ENCODE assay signal across 21 mouse cellular contexts in genomic region chr10:81519978-81520365, GRCm38 (mm10). TPM values are rescaled to one million over a fixed set of nuclear protein-coding genes. Genes with fewer than 3 reads are reported as not detected.
DNase-seq lines count a peak whose midpoint lies in the region; ATAC-seq and TF ChIP-seq lines count a peak whose summit lies in the region.
"Had no signal": no experiment of that assay in that cellular context is flagged by ENCODE, and none has a peak within 500 bp of the region (broad histone marks: within the 10 kb centered on the region; RNA-seq: fewer than 3 reads in every experiment).

No protein-coding gene starts in this region.

- no peaks in the 10 kb centered on the region for H3K9me3 ChIP-seq in liver, embryonic 11.5 days (ENCODE audit: control insufficient read depth, low read length)
- H3K9me3 ChIP-seq in forebrain, embryonic 13.5 days (replicated peaks) = no peaks in the 10 kb centered on the region
- H3K9me3 ChIP-seq: embryonic facial prominence, embryonic 10.5 days; G1E; heart, embryonic 13.5 days; hindbrain, embryonic 13.5 days; kidney, embryonic 15.5 days; limb, embryonic 15.5 days; lung, embryonic 15.5 days; midbrain, embryonic 12.5 days; neural tube, embryonic 15.5 days had no signal

- H3K79me2 ChIP-seq in macrophage (ENCODE audit: inconsistent target) = peaks cover 54% of the 10 kb centered on the region

- no peak for TF ChIP-seq POLR2A in cerebellum, adult 2 months (IDR thresholded peaks at IDR 0.05; ENCODE audit: borderline replicate concordance, insufficient read depth, low read length)

- no peak for TF ChIP-seq CTCF in cerebellum, adult 2 months (IDR thresholded peaks at IDR 0.05; ENCODE audit: borderline replicate concordance, insufficient read depth, low read depth, low read length)

- no peak for DNase-seq in liver, embryonic 11.5 days (ENCODE audit: low spot score)
- no peak for DNase-seq in liver
- no peak for DNase-seq in cerebellum, adult 2 months
- DNase-seq in kidney, postnatal 10 days = no peak
- DNase-seq: cerebellum, postnatal 10 days; heart, postnatal 14 days; kidney, adult 11 months; left cerebral cortex, postnatal 4 days; right cerebral cortex, adult 18-20 months had no signal

- H3K36me3 ChIP-seq in liver, embryonic 11.5 days (ENCODE audit: control insufficient read depth, insufficient read depth, low read length) = no peaks in the 10 kb centered on the region
- no peaks in the 10 kb centered on the region for H3K36me3 ChIP-seq in macrophage (ENCODE audit: inconsistent target)
- H3K36me3 ChIP-seq in forebrain, embryonic 13.5 days (ENCODE audit: poor library complexity, severe bottlenecking) = no peaks in the 10 kb centered on the region
- H3K36me3 ChIP-seq: embryonic facial prominence, embryonic 10.5 days; heart, embryonic 13.5 days; hindbrain, embryonic 13.5 days; kidney, embryonic 15.5 days; limb, embryonic 15.5 days; lung, embryonic 15.5 days; midbrain, embryonic 12.5 days; neural tube, embryonic 15.5 days had no signal

- H3K27ac ChIP-seq in liver, embryonic 11.5 days (ENCODE audit: low read depth, low read length) = peak overlapping the region; percentile 53
- H3K27ac ChIP-seq in macrophage = peak overlapping the region; percentile 88
- no peak overlapping the region for H3K27ac ChIP-seq in cerebellum, adult 2 months (ENCODE audit: insufficient read depth, low read length)
- H3K27ac ChIP-seq in forebrain, embryonic 13.5 days = no peak overlapping the region
- H3K27ac ChIP-seq: embryonic facial prominence, embryonic 10.5 days; heart, embryonic 13.5 days; hindbrain, embryonic 13.5 days; kidney, embryonic 15.5 days; limb, embryonic 15.5 days; midbrain, embryonic 12.5 days; neural tube, embryonic 15.5 days had no signal

- H3K4me2 ChIP-seq in liver, embryonic 11.5 days = peak overlapping the region; percentile 46
- H3K4me2 ChIP-seq in forebrain, embryonic 13.5 days = no peak overlapping the region
- H3K4me2 ChIP-seq: heart, embryonic 13.5 days; hindbrain, embryonic 13.5 days; kidney, embryonic 15.5 days; limb, embryonic 15.5 days; lung, embryonic 15.5 days; midbrain, embryonic 12.5 days; neural tube, embryonic 15.5 days had no signal

- no peak for ATAC-seq in liver, embryonic 11.5 days (replicated peaks; ENCODE audit: low FRiP score)
- ATAC-seq in granulocyte monocyte progenitor cell, adult 5-6 weeks (replicated peaks; ENCODE audit: poor library complexity, severe bottlenecking) = peak; percentile 28
- ATAC-seq in forebrain, embryonic 13.5 days = no peak

- whole genome bisulfite sequencing in liver, embryonic 11.5 days = 41% methylated on average over 3 of the region's 3 CpGs
- 0% methylated on average over 3 of the region's 3 CpGs for WGBS in macrophage (ENCODE audit: missing documents)
- WGBS in cerebellum, adult 2 months = 76% methylated on average over 3 of the region's 3 CpGs
- 80% methylated on average over 3 of the region's 3 CpGs for WGBS in forebrain, embryonic 13.5 days

- H3K4me3 ChIP-seq in liver, embryonic 11.5 days (ENCODE audit: low read depth, low read length) = no peak overlapping the region
- H3K4me3 ChIP-seq in macrophage (ENCODE audit: inconsistent target) = no peak overlapping the region
- no peak overlapping the region for H3K4me3 ChIP-seq in cerebellum, adult 2 months (replicated peaks; ENCODE audit: insufficient read depth, low read depth, low read length)
- H3K4me3 ChIP-seq in forebrain, embryonic 13.5 days = no peak overlapping the region
- H3K4me3 ChIP-seq: embryonic facial prominence, embryonic 10.5 days; heart, embryonic 13.5 days; hindbrain, embryonic 13.5 days; kidney, embryonic 15.5 days; limb, embryonic 15.5 days; lung, embryonic 15.5 days; midbrain, embryonic 12.5 days; neural tube, embryonic 15.5 days had no signal

- 0 out of 2 replicates have a peak, but pooled peaks cover 2% of the 10 kb centered on the region for H3K27me3 ChIP-seq in liver, embryonic 11.5 days (replicated peaks; ENCODE audit: control insufficient read depth, insufficient read depth, low read length)
- no peaks in the 10 kb centered on the region for H3K27me3 ChIP-seq in cerebellum, adult 2 months (ENCODE audit: control insufficient read depth, insufficient read depth, low read length)
- H3K27me3 ChIP-seq in forebrain, embryonic 13.5 days = peaks cover 21% of the 10 kb centered on the region
- H3K27me3 ChIP-seq: lung, embryonic 15.5 days had no signal

- H3K4me1 ChIP-seq in liver, embryonic 11.5 days (replicated peaks; ENCODE audit: control insufficient read depth, insufficient read depth, low read length) = peaks cover 47% of the 10 kb centered on the region
- no peaks in the 10 kb centered on the region for H3K4me1 ChIP-seq in cerebellum, adult 2 months (ENCODE audit: control insufficient read depth, insufficient read depth, low read length)
- no peaks in the 10 kb centered on the region for H3K4me1 ChIP-seq in forebrain, embryonic 13.5 days
- H3K4me1 ChIP-seq: hindbrain, embryonic 13.5 days; midbrain, embryonic 12.5 days; neural tube, embryonic 15.5 days had no signal

- no peak overlapping the region for H3K9ac ChIP-seq in liver, embryonic 11.5 days (ENCODE audit: low read depth, low read length)
- no peak overlapping the region for H3K9ac ChIP-seq in forebrain, embryonic 13.5 days
- H3K9ac ChIP-seq: heart, embryonic 13.5 days; hindbrain, embryonic 13.5 days; kidney, embryonic 15.5 days; limb, embryonic 15.5 days; lung, embryonic 15.5 days; midbrain, embryonic 12.5 days; neural tube, embryonic 15.5 days had no signal

RNA-seq across cellular contexts. Expression of gene Gna15, which starts 4.1 kb away (rescaled TPM):
- 10.1 and 11.3 TPM in 2 replicates for polyA plus RNA-seq in liver, embryonic 11.5 days (2014; fragmentation: Nextera tagmentation; extraction: Ambion mirVana)
- 30.0 and 31.7 TPM in 2 replicates for total RNA-seq in granulocyte monocyte progenitor cell, adult 5-6 weeks (2014; fragmentation: Nextera tagmentation)
- 23.8 and 34.6 TPM in 2 replicates for total RNA-seq in granulocyte monocyte progenitor cell, adult 5-6 weeks (2017)
- total RNA-seq in macrophage (2018; cell fraction: chromatin; rRNA removed) = 10 to 100 TPM in 1 of 26 experiments, 1 to 10 TPM in 20, under 1 TPM in 4, not detected in 1; 0.48 to 10.1 (median 6.4) TPM
- total RNA-seq in macrophage (2018; cell fraction: cytosol; rRNA removed) = 10 to 100 TPM in 7 of 26 experiments, 1 to 10 TPM in 19; 2.3 to 11.7 (median 8.1) TPM
- total RNA-seq in macrophage (2018; cell fraction: nucleus; rRNA removed) = 10 to 100 TPM in 4 of 26 experiments, 1 to 10 TPM in 21, under 1 TPM in 1; 0.96 to 24.0 (median 4.6) TPM
- polyA plus RNA-seq in macrophage (2018) = 4.6 to 16.6 TPM (median 10.2 TPM) in 3 replicates
- polyA plus RNA-seq in cerebellum, adult 2 months (2012; rRNA removed) = 1.3 and 1.4 TPM in 2 replicates
- polyA plus RNA-seq in forebrain, embryonic 13.5 days (2015; fragmentation: Nextera tagmentation; extraction: Ambion mirVana) = 0.48 and 0.57 TPM in 2 replicates

RNA-seq across cellular contexts. Expression of gene S1pr4, which starts 20.0 kb away (rescaled TPM):
- 4.5 and 4.6 TPM in 2 replicates for polyA plus RNA-seq in liver, embryonic 11.5 days (2014; fragmentation: Nextera tagmentation; extraction: Ambion mirVana)
- 7.8 and 10.5 TPM in 2 replicates for total RNA-seq in granulocyte monocyte progenitor cell, adult 5-6 weeks (2014; fragmentation: Nextera tagmentation)
- 7.0 and 9.2 TPM in 2 replicates for total RNA-seq in granulocyte monocyte progenitor cell, adult 5-6 weeks (2017)
- under 1 TPM in 13 of 26 experiments, not detected in 13; 0.25 to 0.77 (median 0.50) TPM for total RNA-seq in macrophage (2018; cell fraction: chromatin; rRNA removed)
- under 1 TPM; 0.05 to 0.48 (median 0.21) TPM for total RNA-seq in macrophage (2018; cell fraction: cytosol; rRNA removed)
- 1 to 10 TPM in 1 of 26 experiments, under 1 TPM in 13, not detected in 12; 0.24 to 1.5 (median 0.39) TPM for total RNA-seq in macrophage (2018; cell fraction: nucleus; rRNA removed)
- 0.14 to 0.26 TPM (median 0.14 TPM) in 3 replicates for polyA plus RNA-seq in macrophage (2018)
- 0.67 and 1.1 TPM in 2 replicates for polyA plus RNA-seq in cerebellum, adult 2 months (2012; rRNA removed)
- 0.52 and 0.53 TPM in 2 replicates for polyA plus RNA-seq in forebrain, embryonic 13.5 days (2015; fragmentation: Nextera tagmentation; extraction: Ambion mirVana)

RNA-seq across cellular contexts. Expression of gene Ncln, which starts 23.8 kb away (rescaled TPM):
- polyA plus RNA-seq in liver, embryonic 11.5 days (2014; fragmentation: Nextera tagmentation; extraction: Ambion mirVana) = 92.2 and 97.9 TPM in 2 replicates
- 124 and 140 TPM in 2 replicates for total RNA-seq in granulocyte monocyte progenitor cell, adult 5-6 weeks (2014; fragmentation: Nextera tagmentation)
- total RNA-seq in granulocyte monocyte progenitor cell, adult 5-6 weeks (2017) = 83.1 and 128 TPM in 2 replicates
- total RNA-seq in macrophage (2018; cell fraction: chromatin; rRNA removed) = 100 to 1,000 TPM in 4 of 26 experiments, 10 to 100 TPM in 22; 23.1 to 139 (median 73.1) TPM
- total RNA-seq in macrophage (2018; cell fraction: cytosol; rRNA removed) = 10 to 100 TPM; 38.2 to 99.2 (median 61.0) TPM
- total RNA-seq in macrophage (2018; cell fraction: nucleus; rRNA removed) = 100 to 1,000 TPM in 8 of 26 experiments, 10 to 100 TPM in 18; 40.2 to 144 (median 80.9) TPM
- 54.5 to 93.3 TPM (median 77.1 TPM) in 3 replicates for polyA plus RNA-seq in macrophage (2018)
- polyA plus RNA-seq in cerebellum, adult 2 months (2012; rRNA removed) = 112 and 116 TPM in 2 replicates
- polyA plus RNA-seq in forebrain, embryonic 13.5 days (2015; fragmentation: Nextera tagmentation; extraction: Ambion mirVana) = 56.8 and 60.9 TPM in 2 replicates

RNA-seq across cellular contexts. Expression of gene Gna11, which starts 25.0 kb away (rescaled TPM):
- polyA plus RNA-seq in liver, embryonic 11.5 days (2014; fragmentation: Nextera tagmentation; extraction: Ambion mirVana) = 46.4 and 47.0 TPM in 2 replicates
- 17.0 and 25.7 TPM in 2 replicates for total RNA-seq in granulocyte monocyte progenitor cell, adult 5-6 weeks (2014; fragmentation: Nextera tagmentation)
- 4.9 and 6.4 TPM in 2 replicates for total RNA-seq in granulocyte monocyte progenitor cell, adult 5-6 weeks (2017)
- total RNA-seq in macrophage (2018; cell fraction: chromatin; rRNA removed) = 10 to 100 TPM in 18 of 26 experiments, 1 to 10 TPM in 8; 1.5 to 34.9 (median 14.9) TPM
- 1 to 10 TPM in 23 of 26 experiments, under 1 TPM in 3; 0.37 to 5.9 (median 4.1) TPM for total RNA-seq in macrophage (2018; cell fraction: cytosol; rRNA removed)
- 10 to 100 TPM in 13 of 26 experiments, 1 to 10 TPM in 13; 2.2 to 41.9 (median 9.7) TPM for total RNA-seq in macrophage (2018; cell fraction: nucleus; rRNA removed)
- 3.5 to 6.3 TPM (median 6.2 TPM) in 3 replicates for polyA plus RNA-seq in macrophage (2018)
- 105 and 107 TPM in 2 replicates for polyA plus RNA-seq in cerebellum, adult 2 months (2012; rRNA removed)
- 79.0 and 84.3 TPM in 2 replicates for polyA plus RNA-seq in forebrain, embryonic 13.5 days (2015; fragmentation: Nextera tagmentation; extraction: Ambion mirVana)

RNA-seq across cellular contexts. Expression of gene Celf5, which starts 37.5 kb away (rescaled TPM):
- polyA plus RNA-seq in liver, embryonic 11.5 days (2014; fragmentation: Nextera tagmentation; extraction: Ambion mirVana) = 0.12 TPM in 1 of 2 replicates, not detected in the other
- not detected in 2 replicates for total RNA-seq in granulocyte monocyte progenitor cell, adult 5-6 weeks (2014; fragmentation: Nextera tagmentation)
- not detected in 2 replicates for total RNA-seq in granulocyte monocyte progenitor cell, adult 5-6 weeks (2017)
- under 1 TPM in 5 of 26 experiments, not detected in 21; 0.16 to 0.57 (median 0.38) TPM for total RNA-seq in macrophage (2018; cell fraction: chromatin; rRNA removed)
- total RNA-seq in macrophage (2018; cell fraction: cytosol; rRNA removed) = under 1 TPM in 9 of 26 experiments, not detected in 17; 0.03 to 0.24 (median 0.05) TPM
- total RNA-seq in macrophage (2018; cell fraction: nucleus; rRNA removed) = under 1 TPM in 4 of 26 experiments, not detected in 22; 0.10 to 0.44 (median 0.15) TPM
- polyA plus RNA-seq in macrophage (2018) = 0.04 TPM in 1 of 3 replicates, not detected in the others
- 57.3 and 60.6 TPM in 2 replicates for polyA plus RNA-seq in cerebellum, adult 2 months (2012; rRNA removed)
- polyA plus RNA-seq in forebrain, embryonic 13.5 days (2015; fragmentation: Nextera tagmentation; extraction: Ambion mirVana) = 48.8 and 57.4 TPM in 2 replicates

Comparison
In these comparisons a context has a peak if more than half of its experiments do, and no peak if none do; other contexts are left out.
1. H3K27ac ChIP-seq: peak in liver, embryonic 11.5 days (single experiment) and macrophage (single experiment); none in cerebellum, adult 2 months (single experiment) and forebrain, embryonic 13.5 days (single experiment).